Mouse (Mus musculus) cerebellum, postnatal 36 days (tissue): ENCODE data around the gene Aldh6a1.
A peak's percentile ranks its signal among the peaks of the same experiment; 100 is the strongest.

Experiments used
- DNase-seq, 2 experiments: peaks; one replicate each; pipeline ENCODE4 v3.0.0; 2021 to 2022; ENCODE audit warnings: mixed read lengths in 2 of 2

Aldh6a1 gene

GRCm38 (mm10) chr12:84408819-84409507, 41.8 kb downstream of the Aldh6a1 start, which contains the start of the genes Entpd5 and Bbof1:
Gene Entpd5 (minus strand): TSS chr12:84409029.
Gene Bbof1 (plus strand): TSS chr12:84409071.
- peak; percentile 91 to 94 for DNase-seq

GRCm38 (mm10) chr12:84407874-84408818, 42.7 kb downstream of the Aldh6a1 start:
- DNase-seq = peak; percentile 18 to 45

GRCm38 (mm10) chr12:84407259-84407658, 43.5 kb downstream of the Aldh6a1 start:
- no peak for DNase-seq

- no peak for DNase-seq
These were observed 46.3 kb downstream of the Aldh6a1 start for GRCm38 (mm10) chr12:84404541-84404940.

- DNase-seq = no peak
These were observed 47.9 kb downstream of the Aldh6a1 start for GRCm38 (mm10) chr12:84402923-84403322.

- DNase-seq = no peak
These were observed 50.2 kb downstream of the Aldh6a1 start for GRCm38 (mm10) chr12:84400653-84401052.

- no peak for DNase-seq
These were observed 50.7 kb downstream of the Aldh6a1 start for GRCm38 (mm10) chr12:84400068-84400467.

GRCm38 (mm10) chr12:84399663-84400062, 51.1 kb downstream of the Aldh6a1 start:
- no peak for DNase-seq

- DNase-seq = no peak
These were observed 51.7 kb downstream of the Aldh6a1 start for GRCm38 (mm10) chr12:84399135-84399534.

- no peak for DNase-seq
These were observed 52.2 kb downstream of the Aldh6a1 start for GRCm38 (mm10) chr12:84398629-84399028.

- DNase-seq = no peak
These were observed 53.1 kb downstream of the Aldh6a1 start for GRCm38 (mm10) chr12:84397685-84398084.

- DNase-seq = no peak
These were observed 53.7 kb downstream of the Aldh6a1 start for GRCm38 (mm10) chr12:84396947-84397679.

- no peak for DNase-seq
These were observed 57.0 kb downstream of the Aldh6a1 start for GRCm38 (mm10) chr12:84393847-84394246.

- no peak for DNase-seq
These were observed 58.1 kb downstream of the Aldh6a1 start for GRCm38 (mm10) chr12:84392681-84393080.

GRCm38 (mm10) chr12:84390336-84390735, 60.5 kb downstream of the Aldh6a1 start:
- DNase-seq = no peak

GRCm38 (mm10) chr12:84388774-84389400, 61.9 kb downstream of the Aldh6a1 start:
- DNase-seq = no peak

GRCm38 (mm10) chr12:84388097-84388496, 62.7 kb downstream of the Aldh6a1 start:
- no peak for DNase-seq

GRCm38 (mm10) chr12:84385408-84385807, 65.4 kb downstream of the Aldh6a1 start:
- no peak for DNase-seq

GRCm38 (mm10) chr12:84384644-84385081, 66.1 kb downstream of the Aldh6a1 start:
- peak in 1 of 2 experiments; percentile 12 for DNase-seq

GRCm38 (mm10) chr12:84382369-84382768, 68.4 kb downstream of the Aldh6a1 start:
- no peak for DNase-seq
